Mouse (Mus musculus) kidney, postnatal 0 days (tissue): ENCODE results near the gene Mief1. TPM values are rescaled to one million over a fixed set of nuclear protein-coding genes. Genes with fewer than 3 reads are reported as not detected.

Source experiments
- ATAC-seq: fragments of 200-750 bp; cut with Nextera tagmentation; replicated peaks from 2 replicates; pipeline ENCODE4 v1.8.0; 2017; ENCODE audit warnings: low read depth, moderate number of reproducible peaks, moderate TSS enrichment, moderate library complexity; ENCODE audit not compliant: low FRiP score
- DNase-seq: peaks from one replicate; pipeline ENCODE4 v3.0.0-alpha.2; 2016; ENCODE audit warnings: low spot score
- H3K27ac ChIP-seq: fragments of 300-500 bp; sonication (generic); 2 replicates; pipeline ENCODE4 v1.5.1; 2014; ENCODE audit warnings: mild to moderate bottlenecking
- H3K27me3 ChIP-seq: fragments of 300-500 bp; sonication (generic); 2 replicates; pipeline ENCODE4 v1.6.1; 2014; ENCODE audit warnings: low read length, mixed read lengths; ENCODE audit not compliant: insufficient read depth
- H3K36me3 ChIP-seq: fragments of 300-500 bp; sonication (generic); 2 replicates; pipeline ENCODE4 v1.6.1; 2014; ENCODE audit warnings: low read length, mixed read lengths; ENCODE audit not compliant: insufficient read depth
- H3K4me1 ChIP-seq: fragments of 300-500 bp; sonication (generic); replicated peaks from 2 replicates; pipeline ENCODE4 v1.6.1; 2014; ENCODE audit warnings: antibody characterized with exemption, low read length, mixed read lengths; ENCODE audit not compliant: insufficient read depth
- H3K4me2 ChIP-seq: fragments of 300-500 bp; sonication (generic); 2 replicates; pipeline ENCODE4 v1.6.1; 2014; ENCODE audit warnings: mild to moderate bottlenecking, low read length, moderate library complexity, mixed read lengths
- H3K4me3 ChIP-seq: fragments of 300-500 bp; sonication (generic); replicated peaks from 2 replicates; pipeline ENCODE4 v1.5.1; 2014; ENCODE audit warnings: low read depth, low read length
- H3K9ac ChIP-seq: fragments of 300-500 bp; sonication (generic); 2 replicates; pipeline ENCODE4 v1.6.1; 2014; ENCODE audit warnings: low read depth, low read length
- H3K9me3 ChIP-seq: fragments of 300-500 bp; sonication (generic); replicated peaks from 2 replicates; pipeline ENCODE4 v1.6.1; 2016; ENCODE audit warnings: low read length, inconsistent platforms, mixed read lengths
- CTCF ChIP-seq: IDR thresholded peaks from 2 replicates; pipeline ENCODE4 v1.5.1; 2016; ENCODE audit warnings: antibody characterized with exemption, low read depth, mild to moderate bottlenecking, moderate library complexity
- WGBS: fragments of 180-500 bp; shearing (Covaris S2); extraction: QIAGEN DNeasy Blood & Tissue Kit; methylation state at CpG from one replicate; pipeline ENCODE4 v1.1.7; 2014; 5-methylcytosine and 5-hydroxymethylcytosine counted together
- polyA plus RNA-seq: library from polyadenylated mRNA; unstranded; fragments of >200 nt; fragmentation: Nextera tagmentation; extraction: Ambion mirVana; gene quantifications from 2 replicates; pipeline ENCODE4 v1.2.1, GENCODE M21; 2015

Gene Mief1
- polyA plus RNA-seq, 1 experiment from 2014 or later, result 19.9 TPM

- peaks cover 28% of the 10 kb centered on the region for H3K4me1 ChIP-seq
- H3K9me3 ChIP-seq, result no peaks in the 10 kb centered on the region
- peak within 1 kb of the TSS; percentile 98 for H3K4me2 ChIP-seq
- peak; percentile 91 for ATAC-seq
- TF ChIP-seq CTCF, result no peak
- peak; percentile 99 for DNase-seq
- under 1% methylated on average over 60 of the region's 62 CpGs for WGBS
- H3K36me3 ChIP-seq, result peaks cover 30% of the 10 kb centered on the region
- H3K4me3 ChIP-seq, result peak within 1 kb of the TSS; percentile 90
- H3K27me3 ChIP-seq, result no peaks in the 10 kb centered on the region
- peak within 1 kb of the TSS; percentile 98 for H3K9ac ChIP-seq
- peak within 1 kb of the TSS; percentile 98 for H3K27ac ChIP-seq
These were observed 21.2 kb downstream of the Mief1 start, which contains the start of gene Atf4 for GRCm38 (mm10) chr15:80254847-80255645. Gene Atf4, plus strand, starts transcription at chr15:80255184.

DNA sequence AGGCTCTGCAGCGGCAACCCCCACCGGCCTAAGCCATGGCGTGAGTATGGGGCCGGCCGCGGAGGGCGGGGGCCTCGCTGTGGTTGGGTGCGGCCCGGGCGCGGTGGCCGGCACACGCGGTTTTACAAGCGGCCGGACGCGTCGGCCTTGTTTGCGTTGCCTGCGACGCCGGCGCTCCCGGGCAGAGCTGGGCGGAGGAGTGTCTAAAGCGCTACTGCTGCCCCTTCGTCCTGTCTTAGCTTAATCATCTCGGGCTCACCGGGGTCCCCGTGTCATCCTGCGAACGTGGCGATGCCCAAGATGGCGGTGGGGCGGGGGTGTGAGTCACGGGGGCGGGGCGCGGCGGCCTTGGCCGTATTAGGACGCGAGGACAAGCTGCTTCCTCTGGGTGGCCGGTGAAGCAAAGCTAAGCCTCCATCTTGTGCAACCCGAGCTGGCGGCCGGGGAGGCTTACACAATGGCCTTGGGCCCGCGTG lies 21.9 kb downstream of the Mief1 start:
- Histone ChIP-seq H3K4me2 (peak overlapping the region; percentile 98), H3K27ac (peak overlapping the region; percentile 98), H3K9me3 (no peaks in the 10 kb centered on the region), H3K4me3 (peak overlapping the region; percentile 90), H3K27me3 (no peaks in the 10 kb centered on the region), H3K9ac (peak overlapping the region; percentile 98), H3K4me1 (peaks cover 28% of the 10 kb centered on the region), H3K36me3 (peaks cover 25% of the 10 kb centered on the region)
- DNase-seq (peak; percentile 96), ATAC-seq (peak; percentile 70)
- TF ChIP-seq CTCF, result no peak
- WGBS, result under 1% methylated on average over 50 of the region's 51 CpGs

DNA sequence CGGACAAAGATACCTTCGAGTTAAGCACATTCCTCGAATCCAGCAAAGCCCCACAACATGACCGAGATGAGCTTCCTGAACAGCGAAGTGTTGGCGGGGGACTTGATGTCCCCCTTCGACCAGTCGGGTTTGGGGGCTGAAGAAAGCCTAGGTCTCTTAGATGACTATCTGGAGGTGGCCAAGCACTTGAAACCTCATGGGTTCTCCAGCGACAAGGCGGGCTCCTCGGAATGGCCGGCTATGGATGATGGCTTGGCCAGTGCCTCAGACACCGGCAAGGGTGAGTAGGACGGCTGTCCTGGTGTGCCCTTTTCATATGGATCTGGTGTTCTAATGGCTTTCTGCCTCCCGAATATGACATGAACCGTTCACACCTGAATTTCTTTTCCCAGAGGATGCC lies 22.4 kb downstream of the Mief1 start:
- TF ChIP-seq CTCF, result no peak
- peak overlapping the region; percentile 98 for H3K9ac ChIP-seq
- H3K9me3 ChIP-seq, result no peaks in the 10 kb centered on the region
- 4% methylated on average over 16 of the region's 16 CpGs for WGBS
- H3K4me1 ChIP-seq, result peaks cover 28% of the 10 kb centered on the region
- H3K27ac ChIP-seq, result peak overlapping the region; percentile 98
- no peaks in the 10 kb centered on the region for H3K27me3 ChIP-seq
- ATAC-seq, result no peak
- no peak for DNase-seq
- H3K36me3 ChIP-seq, result peaks cover 23% of the 10 kb centered on the region
- peak overlapping the region; percentile 90 for H3K4me3 ChIP-seq
- peak overlapping the region; percentile 98 for H3K4me2 ChIP-seq

- no peak for TF ChIP-seq CTCF
- 55% methylated on average over 12 of the region's 12 CpGs for WGBS
- peak overlapping the region; percentile 98 for H3K27ac ChIP-seq
- no peaks in the 10 kb centered on the region for H3K9me3 ChIP-seq
- DNase-seq (no peak), ATAC-seq (no peak)
- peak overlapping the region; percentile 98 for H3K9ac ChIP-seq
- peaks cover 28% of the 10 kb centered on the region for H3K4me1 ChIP-seq
- peak overlapping the region; percentile 90 for H3K4me3 ChIP-seq
- peaks cover 23% of the 10 kb centered on the region for H3K36me3 ChIP-seq
- H3K27me3 ChIP-seq, result no peaks in the 10 kb centered on the region
- H3K4me2 ChIP-seq, result peak overlapping the region; percentile 98
These were observed 23.1 kb downstream of the Mief1 start for GRCm38 (mm10) chr15:80256656-80257601.

- Histone ChIP-seq H3K9me3 (no peaks in the 10 kb centered on the region), H3K27me3 (no peaks in the 10 kb centered on the region), H3K4me2 (peak overlapping the region; percentile 98), H3K9ac (peak overlapping the region; percentile 98; the same call in 1 of the 2 replicates), H3K4me1 (peaks cover 28% of the 10 kb centered on the region), H3K27ac (peak overlapping the region; percentile 62; the same call in 1 of the 2 replicates), H3K36me3 (peaks cover 23% of the 10 kb centered on the region), H3K4me3 (peak overlapping the region; percentile 90; the same call in 1 of the 2 replicates)
- DNase-seq, result no peak
- 26% methylated on average over 4 of the region's 4 CpGs for WGBS
- no peak for TF ChIP-seq CTCF
- no peak for ATAC-seq
These were observed 23.9 kb downstream of the Mief1 start for GRCm38 (mm10) chr15:80257602-80258239.
